Mouse (Mus musculus): ENCODE results near the gene Pole2. TPM values are rescaled to one million over a fixed set of nuclear protein-coding genes. Genes with fewer than 3 reads are reported as not detected.
A peak's percentile ranks its signal among the peaks of the same experiment; 100 is the strongest.
"Not testable (repeated sequence)": the region's sequence is repeated elsewhere in the genome, so short reads cannot be mapped to it uniquely, and the experiment has no call there.

Gene Pole2
- total RNA-seq, 2 experiments from 2014 or later: 54.1 to 59.2 TPM

- peak; percentile 52 for ATAC-seq (replicated peaks; ENCODE audit: low FRiP score, poor library complexity, severe bottlenecking)
Observed at GRCm38 (mm10) chr12:69184342-69185295, 43.4 kb downstream of the Pole2 start.

DNA sequence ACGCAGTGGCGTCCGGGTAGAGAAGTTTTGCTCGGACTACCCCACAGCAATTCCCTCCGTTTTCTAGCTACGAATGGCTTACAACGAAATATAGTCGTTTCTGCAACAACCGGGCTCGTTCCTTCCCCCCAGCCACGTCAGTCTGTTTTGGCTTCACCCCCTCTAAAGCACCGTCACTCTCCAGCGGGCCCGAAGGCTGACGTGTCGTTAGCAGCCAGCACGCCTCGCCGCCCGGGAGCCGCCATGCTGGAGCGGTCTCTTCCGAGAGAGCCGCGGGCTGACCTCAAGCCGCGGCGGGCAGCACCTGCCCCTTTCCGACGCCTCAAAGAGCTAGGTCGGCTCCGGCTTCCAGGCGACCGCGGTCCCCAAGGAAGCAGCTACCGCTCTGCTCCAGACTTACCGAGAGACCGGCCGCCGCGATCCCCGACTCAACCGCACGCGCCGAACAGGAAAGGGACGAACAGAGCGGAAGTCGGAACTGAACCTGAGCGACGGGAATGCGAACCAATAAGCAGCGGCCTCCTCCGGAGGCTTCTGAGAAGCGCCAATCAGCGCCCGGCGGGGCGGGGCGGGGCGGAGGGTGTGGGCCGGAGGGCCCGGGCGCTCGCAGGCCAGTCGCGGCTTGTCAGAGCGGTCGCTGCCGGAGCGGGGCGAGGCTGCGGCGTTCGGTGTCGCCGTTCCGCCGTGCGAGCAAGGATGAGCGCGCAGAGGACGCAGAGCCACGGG lies 44.2 kb downstream of the Pole2 start, which contains the start of the genes Rpl36al and Mgat2:
Rpl36al (minus strand) TSS at position 501 of the 726 bp plus-strand sequence.
Mgat2 (plus strand) TSS at position 575 of the 726 bp plus-strand sequence.
- peak; percentile 96 for ATAC-seq (replicated peaks; ENCODE audit: low FRiP score, poor library complexity, severe bottlenecking)

GRCm38 (mm10) chr12:69181800-69182199 lies 46.2 kb downstream of the Pole2 start:
- ATAC-seq (replicated peaks; ENCODE audit: low FRiP score, poor library complexity, severe bottlenecking): no peak

DNA sequence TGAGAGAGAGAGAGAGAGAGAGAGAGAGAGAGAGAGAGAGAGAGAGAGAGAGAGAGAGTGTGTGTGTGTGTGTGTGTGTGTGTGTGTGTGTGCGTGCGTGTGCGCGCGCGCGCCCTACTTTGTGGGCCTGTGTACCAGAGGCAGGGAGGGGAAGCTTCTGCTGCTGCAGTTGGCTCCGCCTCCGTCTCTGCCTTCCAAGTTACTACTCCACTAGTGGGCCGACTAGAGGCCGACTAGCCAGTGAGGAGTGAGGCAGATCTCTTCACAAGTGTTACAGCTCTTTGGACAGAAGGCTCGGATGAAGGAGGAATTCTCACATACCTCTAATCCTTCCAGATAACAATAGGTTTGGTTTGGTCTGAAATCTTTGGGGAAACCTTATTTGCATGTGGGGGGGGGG lies 48.6 kb downstream of the Pole2 start:
- ATAC-seq (replicated peaks; ENCODE audit: low FRiP score, poor library complexity, severe bottlenecking): no peak

GRCm38 (mm10) chr12:69177526-69177925 lies 50.5 kb downstream of the Pole2 start:
- ATAC-seq (replicated peaks; ENCODE audit: low FRiP score, poor library complexity, severe bottlenecking): no peak

DNA sequence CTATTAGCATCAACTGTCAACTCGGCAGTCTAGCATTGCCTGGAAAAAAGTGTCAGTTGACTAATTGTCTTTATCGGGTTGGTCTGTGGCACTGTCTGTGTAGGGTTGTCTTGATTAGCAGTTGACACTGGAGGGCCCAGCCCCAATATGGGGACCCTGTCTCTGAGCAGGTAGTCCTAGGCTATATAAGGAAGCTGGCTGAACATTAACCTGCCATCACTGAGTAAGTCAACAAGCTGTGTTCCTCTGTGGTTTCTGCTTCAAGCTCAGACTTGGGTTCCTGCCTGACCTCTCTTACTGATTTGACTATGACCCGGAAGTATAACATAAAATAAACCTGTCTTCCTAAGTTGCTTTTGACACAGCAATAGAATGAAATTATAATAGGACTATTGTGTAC lies 52.0 kb downstream of the Pole2 start:
- no peak for ATAC-seq (replicated peaks; ENCODE audit: low FRiP score, poor library complexity, severe bottlenecking)

- no peak for ATAC-seq (replicated peaks; ENCODE audit: low FRiP score, poor library complexity, severe bottlenecking)
Observed at GRCm38 (mm10) chr12:69171307-69171706, 56.7 kb downstream of the Pole2 start.

GRCm38 (mm10) chr12:69168461-69169106 lies 59.4 kb downstream of the Pole2 start, which contains the start of gene Lrr1:
Gene Lrr1 (plus strand): TSS chr12:69168814.
- ATAC-seq (replicated peaks; ENCODE audit: low FRiP score, poor library complexity, severe bottlenecking): peak; percentile 95

DNA sequence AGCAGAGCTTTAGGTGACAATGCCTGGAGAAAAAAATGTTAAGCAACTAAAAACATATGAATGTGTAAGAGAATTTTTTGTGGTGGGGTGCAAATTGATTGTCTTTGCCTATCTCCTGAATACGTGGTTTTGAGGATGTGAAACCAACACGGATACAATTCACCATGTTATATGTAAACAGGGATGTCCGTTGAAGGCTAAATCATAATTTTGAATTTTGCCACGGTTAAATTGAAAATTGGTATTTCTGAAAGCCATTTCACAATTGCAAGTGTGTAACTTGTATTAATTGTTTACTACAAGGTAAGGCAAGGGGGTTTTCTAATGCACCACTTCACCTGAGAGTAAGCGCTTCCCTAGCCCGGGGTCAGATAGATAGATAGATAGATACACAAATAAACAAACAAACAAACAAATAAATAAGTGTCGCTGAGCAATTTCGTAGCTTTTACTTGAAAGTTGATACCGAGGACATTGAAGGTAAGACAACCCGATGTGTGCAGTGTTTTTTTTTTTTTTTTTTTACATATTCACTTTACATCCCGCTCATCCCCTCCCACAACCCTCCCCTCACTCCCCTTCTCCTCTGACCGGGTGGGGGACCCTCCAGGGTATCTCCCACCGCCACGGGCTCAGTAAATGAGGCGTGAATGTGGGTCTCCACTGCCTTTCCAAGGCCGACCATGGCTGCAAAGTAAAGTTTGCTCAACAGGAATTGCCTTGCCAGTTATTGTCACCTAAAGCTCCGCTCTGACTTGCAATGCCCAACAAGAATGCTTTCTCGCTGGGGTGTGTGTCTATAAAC lies 60.1 kb downstream of the Pole2 start:
- 0 out of 2 replicates have a peak, but pooled peaks have one; percentile 4 for ATAC-seq (replicated peaks; ENCODE audit: low FRiP score, poor library complexity, severe bottlenecking)

DNA sequence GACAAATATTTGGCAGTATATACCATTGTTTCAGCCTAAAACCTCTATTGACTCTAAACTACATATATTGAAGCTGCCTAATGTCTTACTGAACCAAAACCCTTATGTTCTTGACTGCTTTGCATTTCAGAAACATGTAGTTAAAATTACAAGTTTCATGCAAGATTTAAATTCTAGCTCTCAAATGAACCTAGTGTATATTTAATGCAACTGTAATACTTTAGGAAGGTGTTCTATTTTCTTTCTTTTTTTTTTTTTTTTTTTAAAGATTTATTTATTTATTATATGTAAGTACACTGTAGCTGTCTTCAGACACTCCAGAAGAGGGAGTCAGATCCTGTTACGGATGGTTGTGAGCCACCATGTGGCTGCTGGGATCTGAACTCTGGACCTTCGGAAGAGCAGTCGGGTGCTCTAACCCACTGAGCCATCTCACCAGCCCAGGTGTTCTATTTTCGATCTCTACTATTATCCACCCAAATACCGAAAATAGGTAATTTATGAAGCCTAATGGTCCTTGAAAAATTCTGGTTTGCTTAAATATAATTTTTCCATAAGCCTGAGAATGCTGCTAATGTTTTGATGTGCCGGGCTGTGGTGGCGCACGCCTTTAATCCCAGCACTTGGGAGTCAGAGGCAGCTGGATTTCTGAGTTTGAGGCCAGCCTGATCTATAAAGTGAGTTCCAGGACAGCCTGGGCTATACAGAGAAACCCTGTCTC lies 61.0 kb downstream of the Pole2 start:
- not testable (repeated sequence) for ATAC-seq (replicated peaks; ENCODE audit: low FRiP score, poor library complexity, severe bottlenecking)

DNA sequence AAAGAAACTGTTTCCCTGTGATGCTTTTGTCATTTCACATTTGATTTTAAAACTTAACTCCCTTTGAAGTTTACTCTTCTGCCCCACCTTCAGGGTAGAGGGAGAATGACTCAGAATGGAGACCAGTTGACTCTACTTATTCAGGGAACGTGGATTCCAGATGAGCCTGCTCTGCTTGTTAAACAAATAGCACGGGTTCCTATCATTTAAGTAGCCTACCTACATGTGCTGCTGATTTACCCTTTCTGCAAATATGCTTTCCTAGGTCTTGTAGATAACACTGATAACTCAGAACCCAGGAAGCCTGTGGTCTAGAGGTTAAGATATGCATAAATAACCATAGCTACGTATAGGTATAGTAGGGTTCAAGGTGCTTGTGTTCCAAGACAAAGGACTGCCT lies 63.1 kb downstream of the Pole2 start:
- no peak for ATAC-seq (replicated peaks; ENCODE audit: low FRiP score, poor library complexity, severe bottlenecking)

DNA sequence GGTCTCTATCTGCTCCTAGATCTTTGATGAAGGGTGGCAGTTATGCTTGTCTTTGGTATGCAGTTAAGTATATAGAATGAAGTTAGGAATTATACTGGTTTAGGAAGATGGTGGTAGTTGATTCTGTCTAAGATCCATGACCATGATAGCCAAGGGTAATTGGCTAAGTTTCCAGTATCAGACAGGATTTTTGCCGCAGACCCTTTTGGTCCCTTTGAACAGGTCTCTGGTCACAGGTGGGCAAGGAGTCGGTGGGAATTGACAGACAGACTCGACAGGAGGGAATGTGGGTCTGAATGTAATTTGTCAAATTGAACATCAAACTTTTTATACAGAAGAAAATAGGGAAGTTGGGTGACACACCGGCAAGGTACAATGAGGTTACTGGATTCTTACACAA lies 64.4 kb downstream of the Pole2 start:
- not testable (repeated sequence) for ATAC-seq (replicated peaks; ENCODE audit: low FRiP score, poor library complexity, severe bottlenecking)

GRCm38 (mm10) chr12:69160677-69161076 lies 67.3 kb downstream of the Pole2 start:
- ATAC-seq (replicated peaks; ENCODE audit: low FRiP score, poor library complexity, severe bottlenecking): not testable (repeated sequence)

DNA sequence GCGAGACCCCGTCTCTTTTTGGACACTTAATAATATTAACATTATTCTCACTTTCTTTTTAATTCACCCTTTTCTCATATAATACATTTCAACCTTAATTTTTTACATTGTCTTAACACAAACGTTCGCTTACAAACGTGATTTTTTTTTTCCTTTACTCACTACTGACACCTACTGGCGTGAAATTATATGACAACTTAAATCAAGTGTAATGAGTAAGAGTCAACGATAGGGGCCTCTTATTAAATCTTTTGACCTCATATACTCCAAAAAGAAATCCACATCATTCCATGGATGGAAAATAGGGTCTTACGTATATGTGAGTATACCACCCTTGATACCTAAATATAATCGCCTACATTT lies 68.4 kb downstream of the Pole2 start:
- ATAC-seq (replicated peaks; ENCODE audit: low FRiP score, poor library complexity, severe bottlenecking): peak; percentile 49

GRCm38 (mm10) chr12:69158765-69159577 lies 69.0 kb downstream of the Pole2 start, which contains the start of gene Rps29:
Gene Rps29 (minus strand): TSS chr12:69159186.
- peak; percentile 94 for ATAC-seq (replicated peaks; ENCODE audit: low FRiP score, poor library complexity, severe bottlenecking)

GRCm38 (mm10) chr12:69158366-69158764 lies 69.6 kb downstream of the Pole2 start:
- ATAC-seq (replicated peaks; ENCODE audit: low FRiP score, poor library complexity, severe bottlenecking): no peak

DNA sequence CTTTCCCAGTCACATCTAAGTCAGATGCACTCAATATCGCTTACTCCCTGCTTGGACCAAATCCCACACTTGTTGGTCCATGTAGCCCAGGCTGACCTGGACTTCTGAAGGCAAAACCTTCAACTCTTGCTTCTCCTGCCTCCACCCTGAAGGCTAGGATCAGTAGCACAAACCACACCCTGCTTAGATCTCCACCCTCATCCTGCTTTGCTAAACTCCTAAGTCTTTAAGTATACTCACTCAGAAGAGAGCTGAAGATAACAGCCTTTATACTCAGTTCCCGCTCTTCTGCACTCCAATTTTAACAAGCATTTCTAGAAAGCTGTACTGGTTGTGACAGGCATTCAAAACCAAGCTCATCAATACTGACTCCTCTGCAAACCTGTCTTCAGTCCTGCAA lies 70.9 kb downstream of the Pole2 start:
- ATAC-seq (replicated peaks; ENCODE audit: low FRiP score, poor library complexity, severe bottlenecking): peak; percentile 70

GRCm38 (mm10) chr12:69156436-69156835 lies 71.6 kb downstream of the Pole2 start:
- no peak for ATAC-seq (replicated peaks; ENCODE audit: low FRiP score, poor library complexity, severe bottlenecking)

Data from erythroid progenitor cell, adult 5-6 weeks (primary cell).